Mouse (Mus musculus): ENCODE data around the gene Nav2.

Nav2 gene

DNA sequence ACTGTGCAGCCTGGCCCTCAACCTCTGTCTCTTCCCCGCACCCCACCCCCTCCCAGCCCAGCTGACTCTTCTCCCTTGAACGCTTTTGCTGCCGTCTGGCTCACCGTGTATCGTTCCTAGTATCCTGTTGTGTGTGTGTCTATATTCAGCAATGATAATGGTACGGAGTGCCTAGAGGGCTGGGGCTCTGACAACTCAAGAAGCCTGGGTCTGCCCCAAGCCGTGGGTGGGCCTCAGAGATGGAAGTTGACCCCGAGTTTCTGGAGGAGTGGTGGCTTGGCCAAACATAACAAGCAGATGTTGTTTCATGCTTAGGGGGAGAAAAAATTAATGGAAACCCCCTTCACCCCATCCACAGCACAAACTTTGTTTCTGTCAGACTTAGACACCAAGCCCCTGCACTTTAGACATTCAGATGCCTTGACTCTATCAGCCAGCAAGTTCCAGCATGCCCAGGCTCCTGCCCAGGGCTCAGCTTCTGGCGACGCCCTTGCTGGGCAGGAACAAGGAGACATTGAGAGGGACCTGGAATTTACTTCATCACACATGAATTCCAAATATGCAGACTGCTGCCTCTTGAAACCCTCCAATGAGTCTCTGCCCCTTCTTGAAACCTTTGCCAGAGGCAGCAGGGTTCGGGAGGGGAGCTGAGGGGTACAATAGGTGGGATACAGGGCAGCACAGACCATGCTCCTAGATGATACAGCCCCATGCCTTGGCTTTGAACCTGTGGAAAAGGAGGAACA is 644.9 kb downstream of the Nav2 start:
- no peak for DNase-seq (ENCODE audit: low read depth, low spot score)

DNA sequence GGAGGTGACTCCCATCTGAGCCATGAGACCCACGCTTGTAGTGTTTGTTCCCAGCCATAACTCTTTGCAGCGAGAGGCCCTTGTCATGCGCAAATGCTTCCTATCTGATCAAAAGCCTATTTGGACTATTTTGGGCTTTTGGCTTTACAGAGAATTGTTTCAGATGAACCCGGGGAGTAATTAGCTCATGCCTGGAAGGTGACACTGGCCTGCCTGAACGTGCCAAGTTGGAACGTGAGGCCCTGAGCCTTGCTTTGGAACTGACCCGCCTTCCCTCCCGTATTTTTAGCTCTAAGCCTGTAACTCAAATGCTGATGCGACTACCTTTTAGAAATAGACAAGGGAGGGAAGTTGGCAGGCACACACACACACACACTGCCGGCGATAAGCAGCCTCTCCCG is 649.7 kb downstream of the Nav2 start:
- no peak for DNase-seq (ENCODE audit: low read depth, low spot score)

DNA sequence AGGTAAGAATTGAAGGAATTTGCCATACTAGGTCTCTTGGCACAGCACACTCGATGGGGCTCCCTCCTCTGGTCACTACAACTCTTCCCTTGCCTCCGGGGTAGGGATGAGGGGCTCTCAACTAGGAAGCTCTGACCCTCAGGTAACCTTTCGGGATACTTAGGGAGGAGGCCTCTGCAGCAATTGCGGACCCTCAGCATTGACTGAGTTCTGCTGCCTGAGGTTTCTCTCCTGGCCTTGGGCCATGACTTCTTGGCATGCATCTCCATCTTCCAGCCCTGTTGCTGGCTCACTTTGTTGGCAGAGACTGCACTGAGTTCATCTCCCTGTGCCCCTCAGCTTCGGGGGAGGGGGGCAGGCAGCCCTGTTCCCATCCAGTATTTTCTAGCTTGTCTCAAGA is 650.4 kb downstream of the Nav2 start:
- no peak for DNase-seq (ENCODE audit: low read depth, low spot score)

DNA sequence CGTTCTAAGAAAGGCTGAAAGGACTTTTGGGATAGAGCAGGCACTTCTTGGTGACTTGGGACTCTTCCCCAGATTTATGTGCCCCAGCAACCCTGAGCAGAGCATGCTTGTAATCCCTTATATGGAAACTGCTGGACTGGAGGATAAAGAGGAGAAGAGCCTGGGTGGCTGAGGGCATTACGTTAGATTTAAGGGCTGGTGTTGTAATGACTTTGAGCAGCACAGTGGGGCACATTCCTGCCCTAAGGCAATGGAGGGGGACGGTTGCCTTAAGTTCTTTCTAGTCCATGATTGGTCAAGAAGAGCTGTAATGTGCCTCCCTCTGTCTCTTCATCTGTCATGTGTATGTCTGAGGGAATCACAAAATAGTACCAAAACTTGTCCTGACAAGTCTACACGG is 651.5 kb downstream of the Nav2 start:
- DNase-seq (ENCODE audit: low read depth, low spot score): no peak

DNA sequence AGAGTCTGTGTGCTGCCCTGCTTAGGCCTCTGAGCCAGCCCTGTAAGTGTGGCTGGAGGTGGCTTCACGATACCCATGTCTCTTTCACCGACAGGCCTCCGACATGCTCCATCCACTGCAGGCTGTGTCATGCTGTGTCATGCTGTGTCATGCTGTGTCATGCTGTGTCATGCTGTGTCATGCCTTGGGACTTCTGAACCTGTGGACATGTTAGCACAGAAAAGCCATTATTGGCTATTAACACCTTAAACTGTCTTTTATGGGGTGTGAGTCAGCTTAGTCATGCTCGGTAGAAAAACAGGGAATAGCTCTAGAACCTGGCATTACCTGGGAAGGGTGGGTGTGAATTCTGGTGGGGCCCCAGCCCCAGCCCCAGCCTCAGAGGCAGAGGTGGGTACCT is 653.9 kb downstream of the Nav2 start:
- no peak for DNase-seq (ENCODE audit: low read depth, low spot score)

DNA sequence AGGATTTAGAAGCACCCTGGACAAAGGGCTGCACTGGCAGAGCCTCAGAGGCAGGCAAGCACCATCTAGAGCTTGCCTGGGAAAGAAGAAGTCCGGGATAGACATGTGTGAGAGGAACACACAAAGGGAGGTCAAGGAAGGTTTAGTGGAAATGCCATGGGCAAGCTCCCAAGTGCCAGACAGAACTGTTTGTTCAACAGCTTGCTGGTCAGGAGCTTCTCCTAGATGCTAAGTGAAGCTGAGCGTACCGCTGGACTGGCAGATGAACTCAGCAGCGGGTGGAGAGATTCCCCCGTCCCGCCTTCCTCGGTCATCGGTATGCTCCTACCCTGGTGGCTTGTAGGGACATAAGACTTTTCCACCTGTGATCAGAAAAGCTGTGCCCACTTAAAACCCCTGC is 654.3 kb downstream of the Nav2 start:
- no peak for DNase-seq (ENCODE audit: low read depth, low spot score)

DNA sequence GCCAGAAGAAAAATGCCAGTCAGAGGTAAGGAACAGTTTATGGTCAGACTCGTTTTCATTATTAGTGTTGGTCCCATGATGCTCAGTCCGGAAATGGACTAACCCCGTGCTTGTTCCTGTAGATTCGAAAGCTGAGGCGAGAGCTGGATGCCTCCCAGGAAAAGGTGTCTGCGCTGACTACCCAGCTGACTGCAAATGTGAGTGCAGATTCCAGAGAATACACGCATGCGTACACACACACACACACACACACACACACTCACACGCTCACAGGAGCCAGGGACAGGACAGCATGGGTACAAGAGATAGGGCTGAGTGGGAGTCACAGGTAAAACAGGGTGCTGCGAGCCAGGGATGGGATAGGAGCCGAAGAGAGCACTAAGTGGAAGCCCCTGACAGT is 656.6 kb downstream of the Nav2 start:
- no peak for DNase-seq (ENCODE audit: low read depth, low spot score)

DNA sequence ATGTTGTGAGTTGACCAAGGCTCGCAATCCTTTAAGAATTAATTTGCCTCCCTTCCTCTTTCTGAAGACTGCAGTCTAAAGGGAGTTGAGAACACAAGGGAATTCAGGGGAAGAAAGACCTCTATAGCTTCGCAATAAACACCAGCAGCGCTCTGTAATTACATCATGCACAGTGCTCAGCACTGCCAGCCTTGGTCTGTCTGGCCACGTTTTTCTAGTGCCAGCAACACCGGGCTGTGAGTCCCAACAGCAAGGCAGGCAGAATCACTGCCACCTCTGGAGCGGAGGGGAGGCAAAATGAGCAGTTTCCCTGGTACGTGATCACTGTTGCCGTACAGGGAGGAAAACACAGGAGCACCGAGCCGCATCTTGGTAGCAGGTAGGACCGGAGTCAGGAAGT is 657.3 kb downstream of the Nav2 start:
- DNase-seq (ENCODE audit: low read depth, low spot score): no peak

DNA sequence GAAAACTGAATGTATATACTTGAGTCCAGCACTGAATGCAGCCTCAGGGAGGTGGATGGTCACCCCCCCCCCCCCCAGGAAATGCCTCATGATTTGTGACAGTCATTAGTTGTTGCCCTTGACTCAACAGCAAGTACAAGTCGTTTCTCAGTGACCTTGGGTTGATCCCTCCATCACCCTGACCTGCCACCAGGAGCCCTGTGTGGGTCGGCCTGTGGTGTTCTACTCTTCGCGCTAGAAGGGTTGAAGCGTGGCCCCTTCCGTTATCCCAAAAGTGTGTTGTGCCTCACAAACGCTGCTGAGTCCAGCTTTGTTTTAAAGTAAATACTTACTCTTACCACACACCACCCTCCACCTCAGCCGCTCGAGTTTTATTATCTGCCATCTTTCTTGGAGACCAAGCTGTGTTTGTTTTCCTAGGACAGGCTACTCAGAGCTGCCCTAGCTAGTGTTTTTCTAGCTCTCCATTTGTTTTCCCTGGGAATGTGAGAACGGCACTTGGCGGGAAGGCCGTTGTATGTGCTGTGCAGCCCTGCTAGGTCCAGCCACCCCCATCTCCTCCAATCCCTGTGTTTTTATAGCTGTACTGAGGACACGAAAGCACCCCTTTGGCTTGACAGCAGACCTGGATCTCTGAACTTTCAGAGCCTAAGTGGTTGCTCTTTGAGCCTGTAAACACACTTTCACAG is 659.0 kb downstream of the Nav2 start:
- DNase-seq (ENCODE audit: low read depth, low spot score): no peak

DNA sequence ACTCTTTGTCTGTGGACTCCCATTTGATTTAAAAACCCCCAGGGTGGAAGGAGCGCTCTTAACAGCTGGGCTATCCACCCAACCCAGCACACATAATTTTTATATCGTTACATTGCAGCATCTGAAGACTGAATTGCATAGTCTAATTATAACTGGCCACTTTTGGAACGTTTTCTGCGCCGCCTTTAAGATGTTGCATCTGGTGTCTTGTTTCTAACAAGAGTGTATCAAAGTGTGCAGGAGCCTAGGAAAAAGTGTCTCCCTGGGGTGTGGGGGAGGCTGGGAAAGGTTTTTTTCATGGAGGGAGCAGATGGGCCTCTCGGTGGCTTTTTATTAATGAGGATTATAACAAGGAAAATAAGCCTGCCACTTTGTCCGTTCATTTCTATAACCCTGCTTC is 661.1 kb downstream of the Nav2 start:
- no peak for DNase-seq (ENCODE audit: low read depth, low spot score)

DNA sequence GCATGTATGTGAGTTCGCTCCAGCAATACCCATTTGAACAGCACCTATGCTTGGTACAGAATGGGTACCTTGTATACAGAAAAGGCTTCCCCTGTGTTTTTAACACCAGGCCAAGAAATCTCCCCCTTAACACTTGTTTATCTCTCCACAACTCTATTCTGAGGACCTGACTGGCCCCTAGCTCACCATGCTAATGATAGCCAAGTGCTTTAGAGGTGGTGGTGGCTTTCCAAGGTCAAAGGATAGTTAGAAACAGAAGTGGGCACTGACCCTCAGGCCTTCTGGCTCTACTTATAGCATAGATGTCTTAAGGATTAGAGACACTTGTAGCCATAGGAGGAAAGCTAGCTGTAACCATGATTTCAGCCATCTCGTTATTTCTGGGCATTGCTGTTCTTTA is 663.1 kb downstream of the Nav2 start:
- no peak for DNase-seq (ENCODE audit: low read depth, low spot score)

DNA sequence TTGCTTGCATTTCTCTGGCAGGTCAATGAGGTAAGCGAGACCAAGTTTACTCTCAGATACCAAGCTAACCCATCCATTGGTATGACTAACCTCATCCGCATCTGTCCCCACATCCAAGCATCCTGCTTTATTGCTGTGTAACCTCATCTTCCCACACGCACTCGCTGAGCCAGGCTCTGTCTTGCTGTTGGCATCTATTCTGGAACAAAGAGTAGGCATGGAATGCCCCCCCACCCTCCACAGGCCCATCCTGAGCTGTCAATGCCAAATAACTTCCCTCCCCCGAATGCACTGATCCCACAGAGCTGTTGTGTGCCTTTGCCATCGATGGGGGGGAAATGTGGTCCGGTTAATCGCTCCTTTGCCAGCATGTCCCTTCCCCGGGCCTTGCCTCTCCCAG is 666.7 kb downstream of the Nav2 start:
- DNase-seq (ENCODE audit: low read depth, low spot score): no peak

DNA sequence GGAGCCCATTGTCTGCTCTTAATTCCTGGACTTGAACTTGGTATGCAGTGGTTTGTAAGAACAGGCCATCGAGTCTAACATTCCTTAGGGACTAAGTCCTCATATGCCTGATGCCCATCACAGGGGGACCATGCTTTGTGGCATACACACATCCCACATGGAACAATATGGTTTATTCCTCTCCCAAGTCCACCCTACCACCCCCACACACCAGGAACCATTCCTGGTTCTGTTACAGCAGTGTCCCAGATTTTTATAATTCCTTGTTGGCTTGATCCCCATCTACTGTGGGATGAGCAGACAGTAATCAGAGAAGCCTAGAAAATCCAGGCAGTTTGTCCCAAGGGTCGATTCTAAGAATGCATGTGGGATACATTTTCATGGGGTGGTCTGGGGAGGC is 668.6 kb downstream of the Nav2 start:
- no peak for DNase-seq (ENCODE audit: low read depth, low spot score)

DNA sequence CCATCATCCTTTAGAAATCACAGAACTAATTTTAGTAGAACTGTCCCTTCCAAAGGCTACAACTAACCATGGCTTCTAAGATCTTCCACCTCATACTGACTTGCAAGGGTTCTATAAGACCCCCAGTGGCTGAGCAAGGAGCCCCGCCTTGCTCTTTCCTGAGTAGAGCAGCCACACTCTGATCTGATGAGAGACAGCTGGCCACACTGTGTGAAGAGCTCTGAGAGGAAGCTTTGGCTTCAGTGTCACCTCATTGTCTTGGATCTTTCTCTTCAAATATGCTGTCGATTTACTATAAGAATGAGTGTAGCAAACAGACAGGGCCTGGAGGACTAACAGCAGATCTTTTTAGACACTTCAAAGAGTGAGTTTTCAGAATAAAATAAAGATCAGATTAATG is 673.4 kb downstream of the Nav2 start:
- no peak for DNase-seq (ENCODE audit: low read depth, low spot score)

DNA sequence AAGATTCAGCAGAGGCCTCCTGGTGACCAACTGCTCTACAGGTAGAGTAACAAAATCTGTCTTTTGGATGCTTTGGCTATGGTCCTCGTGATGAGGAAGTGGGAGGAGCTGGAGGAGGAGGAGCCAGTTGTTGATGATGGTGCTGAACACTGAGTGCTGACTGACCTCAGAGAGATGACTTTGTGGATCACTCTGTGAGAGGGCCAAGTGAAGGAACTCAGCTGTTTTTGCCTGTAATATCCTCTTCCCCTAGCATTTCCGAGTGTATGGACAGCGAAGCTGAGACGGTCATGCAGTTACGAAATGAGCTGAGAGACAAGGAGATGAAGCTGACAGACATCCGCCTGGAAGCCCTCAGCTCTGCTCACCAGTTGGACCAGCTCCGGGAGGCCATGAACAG is 674.0 kb downstream of the Nav2 start:
- no peak for DNase-seq (ENCODE audit: low read depth, low spot score)

DNA sequence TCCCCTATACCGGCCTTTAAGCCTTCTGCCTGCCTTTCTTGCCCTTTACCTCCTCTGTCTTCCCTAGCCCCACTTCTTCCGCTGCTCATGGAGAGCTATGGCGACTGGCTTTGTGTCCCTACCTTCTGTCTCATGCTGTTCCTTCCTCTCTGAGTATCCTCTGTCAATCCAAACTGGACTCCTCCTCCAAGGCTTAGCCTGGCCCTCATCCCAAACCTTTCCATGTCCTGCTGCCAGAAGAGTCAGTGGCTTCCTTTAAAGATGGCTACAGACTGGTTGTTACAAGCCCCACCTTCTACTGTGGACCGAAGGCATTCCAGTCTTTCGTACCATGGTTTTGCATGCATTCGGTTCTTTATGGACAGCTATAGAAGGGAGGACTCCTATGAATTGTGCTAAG is 674.7 kb downstream of the Nav2 start:
- DNase-seq (ENCODE audit: low read depth, low spot score): no peak

DNA sequence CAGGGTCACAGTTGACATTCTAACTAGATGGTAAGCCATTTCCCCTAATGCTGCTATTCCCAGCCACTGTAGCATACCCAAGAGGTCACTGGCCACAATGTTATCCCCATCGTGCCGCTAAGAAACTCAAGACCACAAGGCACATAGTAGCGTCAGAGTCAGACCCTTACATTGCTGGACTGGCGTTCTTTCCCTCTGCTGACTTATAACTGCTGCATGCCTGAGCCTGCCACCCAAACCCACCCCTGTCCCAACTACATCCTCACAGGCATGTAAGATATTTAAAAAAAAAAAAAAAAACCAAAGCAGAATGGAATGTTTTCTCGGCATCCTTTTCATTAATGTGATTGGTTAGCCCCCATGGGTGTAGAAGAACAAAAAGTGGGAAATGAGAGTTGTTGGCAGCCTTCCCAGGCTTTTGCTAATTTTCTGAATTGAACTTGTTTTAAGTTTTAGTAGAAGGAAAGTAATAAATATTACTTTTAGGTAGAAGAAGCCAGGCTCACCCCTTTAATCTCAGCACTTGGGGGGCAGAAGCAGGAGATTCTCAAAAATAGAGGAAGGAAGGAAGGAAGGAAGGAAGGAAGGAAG is 678.1 kb downstream of the Nav2 start:
- DNase-seq (ENCODE audit: low read depth, low spot score): no peak

DNA sequence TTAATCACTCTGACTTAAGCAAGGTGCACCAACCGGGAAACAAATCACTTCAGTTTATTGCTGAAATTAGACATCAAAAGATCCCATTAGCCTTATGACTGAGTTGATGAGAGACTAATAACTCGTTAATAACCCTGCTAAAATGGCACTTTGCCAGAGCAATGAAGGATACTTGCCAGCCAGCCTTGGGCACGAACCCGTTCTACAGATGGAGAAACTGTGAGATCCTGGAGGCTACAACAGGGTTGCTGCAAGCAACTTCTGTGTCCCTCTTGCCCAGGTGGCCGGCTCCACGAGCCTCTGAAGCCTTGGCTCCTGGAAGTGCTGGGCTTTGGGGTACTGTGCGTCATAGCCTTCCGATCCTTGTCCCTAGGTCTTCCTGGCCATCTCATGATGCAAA is 681.1 kb downstream of the Nav2 start:
- DNase-seq (ENCODE audit: low read depth, low spot score): no peak

DNA sequence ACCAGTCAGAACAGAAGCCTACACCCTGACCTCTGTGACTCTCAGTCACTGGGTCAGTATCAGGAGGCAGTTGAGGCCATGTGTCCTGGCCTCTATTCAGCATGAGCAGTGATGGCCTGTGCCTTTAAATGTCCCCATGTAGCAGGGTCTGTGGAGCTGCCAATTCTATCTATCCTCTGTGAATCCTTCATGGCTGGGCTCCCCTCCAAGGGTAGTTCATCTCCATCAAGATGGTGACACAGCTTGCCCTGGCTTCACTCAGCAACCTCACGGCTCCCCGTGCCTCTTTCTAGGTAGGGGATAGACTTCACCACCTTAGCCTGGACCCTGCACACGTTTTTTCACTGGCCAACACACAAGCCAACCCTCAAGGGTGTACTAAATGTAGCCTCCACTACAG is 689.3 kb downstream of the Nav2 start:
- no peak for DNase-seq (ENCODE audit: low read depth, low spot score)

DNA sequence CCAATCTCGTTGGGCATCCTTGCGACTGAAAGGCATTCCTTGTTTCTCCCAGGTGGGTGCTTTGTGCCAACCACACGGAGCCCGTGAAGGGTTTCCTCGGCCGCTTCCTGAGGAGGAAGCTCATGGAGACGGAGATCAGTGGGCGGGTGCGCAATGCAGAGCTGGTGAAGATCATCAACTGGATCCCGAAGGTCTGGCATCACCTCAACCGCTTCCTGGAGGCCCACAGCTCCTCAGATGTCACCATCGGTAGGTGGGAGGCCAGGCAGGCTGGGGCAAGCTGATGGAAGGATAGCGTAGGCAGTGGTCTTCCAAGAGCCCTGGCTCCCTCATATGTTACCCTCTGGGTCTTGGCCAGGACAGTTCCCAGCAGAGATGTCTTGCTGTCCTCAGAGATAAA is 689.7 kb downstream of the Nav2 start:
- DNase-seq (ENCODE audit: low read depth, low spot score): no peak

DNA sequence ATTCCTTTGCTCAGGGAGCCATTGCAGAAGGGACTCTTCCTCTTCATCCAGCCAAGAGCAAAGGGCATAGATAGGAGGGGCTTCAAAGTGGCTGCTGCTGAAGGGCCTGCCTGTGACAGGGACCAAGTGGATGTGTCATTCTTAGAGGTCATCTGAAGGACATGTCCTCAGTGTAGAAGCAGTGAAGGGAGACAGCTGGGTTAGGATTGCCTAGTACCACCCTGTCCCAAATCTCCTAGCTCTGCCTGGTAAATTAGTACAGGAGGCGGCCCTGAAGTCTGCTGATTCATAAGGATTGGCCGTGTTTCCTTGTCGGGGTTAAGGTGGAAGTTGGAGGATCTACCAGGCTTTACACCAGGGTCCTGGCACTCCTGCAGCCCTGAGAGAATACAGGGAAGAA is 691.4 kb downstream of the Nav2 start:
- DNase-seq (ENCODE audit: low read depth, low spot score): no peak

DNA sequence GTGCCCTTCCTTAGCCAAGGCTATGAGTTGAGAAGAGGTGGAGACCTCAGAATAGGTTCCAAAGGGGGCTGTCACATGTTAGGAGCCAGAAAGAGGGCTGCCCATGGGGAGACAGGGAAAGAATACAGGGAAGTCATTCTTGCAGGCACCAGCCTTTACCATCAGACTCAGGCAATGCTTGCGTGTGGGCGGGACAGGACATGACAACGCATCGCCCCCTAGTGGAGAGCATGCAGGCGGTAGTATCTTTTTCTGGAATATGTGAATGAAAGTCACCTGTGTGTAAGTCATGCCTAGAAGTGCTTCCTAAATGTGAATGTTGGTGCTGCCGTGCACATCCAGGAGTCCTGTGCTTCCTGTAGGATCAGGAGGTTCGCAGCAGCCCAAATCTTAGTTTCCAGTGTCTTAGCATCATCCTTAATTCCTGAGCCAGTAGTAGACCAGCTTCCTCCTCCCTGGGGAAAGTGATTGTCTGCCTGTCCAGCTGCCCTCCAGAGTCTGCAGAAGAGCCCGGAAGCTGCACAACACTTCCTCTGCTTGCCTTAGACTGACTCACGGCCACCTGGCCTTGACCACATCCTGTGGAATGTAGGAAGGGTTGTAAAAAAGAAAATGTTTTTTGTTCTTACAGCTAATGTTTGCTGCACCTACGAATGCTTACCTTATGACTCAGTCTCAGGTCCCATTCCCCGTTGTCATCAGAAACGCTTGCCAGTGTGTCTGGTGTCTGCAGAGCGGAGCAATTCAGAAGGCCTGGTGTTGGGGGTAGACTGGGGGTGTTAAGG is 692.9 kb downstream of the Nav2 start:
- no peak for DNase-seq (ENCODE audit: low read depth, low spot score)

DNA sequence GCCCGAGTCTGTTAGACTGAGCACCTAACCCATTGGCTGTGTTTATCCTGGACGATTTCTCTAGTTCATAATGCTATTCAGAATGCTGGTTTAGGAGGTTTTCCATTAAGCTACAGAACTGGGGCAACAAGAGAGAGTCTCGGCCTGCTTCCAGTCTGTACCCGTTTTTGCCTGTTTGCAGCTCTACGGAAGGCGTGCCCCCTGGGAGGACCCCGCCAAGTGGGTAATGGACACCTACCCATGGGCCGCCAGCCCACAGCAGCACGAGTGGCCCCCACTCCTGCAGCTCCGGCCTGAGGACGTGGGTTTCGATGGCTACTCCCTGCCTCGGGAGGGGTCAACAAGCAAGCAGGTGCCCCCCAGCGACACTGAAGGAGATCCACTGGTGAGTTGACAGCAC is 695.7 kb downstream of the Nav2 start:
- no peak for DNase-seq (ENCODE audit: low read depth, low spot score)
